Mouse (Mus musculus) heart, postnatal 4 days (tissue): Measurements from ENCODE around the gene Nop58. TPM values are rescaled to one million over a fixed set of nuclear protein-coding genes. Genes with fewer than 3 reads are reported as not detected.
"Not testable (repeated sequence)": the region's sequence is repeated elsewhere in the genome, so short reads cannot be mapped to it uniquely, and the experiment has no call there.

ENCODE experiments used
- DNase-seq: peaks from one replicate; pipeline ENCODE4 v3.0.0; 2021
- total RNA-seq, 2 experiments: library from RNA; stranded (reverse); gene quantifications; 2 replicates each; pipeline ENCODE4 v1.2.3; 2021

Gene Nop58
- total RNA-seq, 2 experiments from 2014 or later = 90.9 to 95.8 TPM

- peak; percentile 22 for DNase-seq
These were observed 35.1 kb downstream of the Nop58 start for GRCm38 (mm10) chr1:59719900-59720299.

DNA sequence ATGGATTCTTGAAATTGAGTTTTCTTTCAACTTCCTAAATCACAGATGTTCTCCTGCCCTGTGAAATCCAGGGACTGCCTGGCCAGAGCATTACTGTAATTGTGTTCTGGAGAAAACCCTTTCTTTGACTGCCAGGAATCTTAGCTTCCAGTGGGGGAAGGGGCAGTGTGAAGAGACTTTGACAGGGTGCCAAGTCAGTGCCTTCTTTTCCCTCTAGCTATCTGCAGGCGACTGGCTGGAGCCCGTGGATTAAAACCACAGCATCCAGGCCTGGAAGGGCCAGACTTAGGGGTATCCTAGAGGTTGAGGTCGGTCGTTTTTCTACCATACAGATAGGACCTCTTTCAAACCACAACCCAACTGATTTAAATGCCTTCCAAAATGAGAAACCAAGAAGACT is 40.9 kb downstream of the Nop58 start:
- DNase-seq = peak; percentile 36

DNA sequence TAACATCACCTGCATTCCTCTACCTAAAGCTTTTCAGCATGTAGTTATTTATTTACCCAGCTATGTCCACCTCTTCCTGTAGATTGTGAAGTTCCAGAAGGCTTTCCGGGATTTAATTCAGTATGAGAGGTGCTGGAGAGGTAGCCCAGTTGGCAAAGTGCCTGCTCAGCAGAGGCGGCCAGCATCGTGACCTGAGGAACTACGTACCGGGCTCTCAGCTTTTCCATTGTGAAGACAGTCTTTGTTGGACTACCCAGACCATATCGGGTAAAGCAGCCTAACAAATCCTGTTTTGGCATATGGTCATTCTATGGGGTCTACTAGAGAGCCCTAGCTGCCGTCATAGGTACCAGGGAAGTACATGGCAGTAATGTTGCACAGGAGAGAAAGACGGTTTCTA is 45.3 kb downstream of the Nop58 start:
- DNase-seq = peak; percentile 17

GRCm38 (mm10) chr1:59730737-59731136 is 46.0 kb downstream of the Nop58 start:
- DNase-seq = no peak

DNA sequence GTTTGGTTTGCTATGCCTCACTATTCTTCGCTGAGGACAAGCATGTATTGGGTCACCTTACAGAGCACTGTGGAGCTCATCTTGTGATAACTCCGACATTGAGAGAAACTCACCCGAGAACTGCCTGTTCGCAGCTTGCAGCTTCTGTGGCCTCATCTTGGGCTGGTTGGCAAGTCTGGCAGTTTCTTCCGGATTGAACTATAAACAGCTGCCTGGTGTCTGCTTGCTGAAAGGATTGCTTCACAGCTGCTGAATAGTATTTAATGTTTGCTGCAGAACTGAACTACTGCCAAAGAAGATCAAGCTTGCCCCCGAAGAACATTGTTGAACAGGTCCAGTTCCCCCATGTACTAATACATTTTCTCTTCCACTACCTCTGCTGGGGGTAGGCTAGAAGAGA is 49.3 kb downstream of the Nop58 start:
- DNase-seq = peak; percentile 12

DNA sequence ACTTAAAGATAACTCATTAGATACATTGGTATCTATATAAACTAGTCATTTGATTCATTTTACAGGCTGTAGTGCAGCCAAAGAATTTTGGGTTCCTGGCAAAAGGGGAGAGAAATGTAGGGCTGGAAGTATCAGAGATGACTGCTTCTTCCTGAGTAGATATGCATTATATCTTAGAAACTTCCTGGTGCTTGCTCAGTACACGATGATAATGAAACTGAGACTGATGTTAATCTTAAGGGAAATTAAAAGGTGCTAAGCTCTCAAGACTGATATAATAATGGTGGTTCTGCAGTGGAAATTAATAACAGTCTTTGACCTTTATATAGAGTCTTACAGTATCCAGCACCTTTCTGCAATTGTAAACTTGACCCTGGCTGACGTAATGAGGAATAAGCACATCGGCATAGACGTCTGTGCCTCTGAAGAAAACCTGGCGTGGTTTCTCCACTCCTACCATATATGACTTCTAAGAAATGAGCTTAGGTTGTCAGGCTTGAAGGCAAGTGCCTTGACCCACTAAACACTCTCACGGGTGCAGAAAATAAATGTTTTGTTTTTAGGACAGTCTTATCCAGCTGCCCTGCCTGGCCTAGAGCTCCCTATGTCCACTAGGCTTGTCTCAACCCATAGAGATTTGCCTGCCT is 54.1 kb downstream of the Nop58 start:
- no peak for DNase-seq

- DNase-seq = peak; percentile 16
These were observed 55.0 kb downstream of the Nop58 start for GRCm38 (mm10) chr1:59739577-59740354.

DNA sequence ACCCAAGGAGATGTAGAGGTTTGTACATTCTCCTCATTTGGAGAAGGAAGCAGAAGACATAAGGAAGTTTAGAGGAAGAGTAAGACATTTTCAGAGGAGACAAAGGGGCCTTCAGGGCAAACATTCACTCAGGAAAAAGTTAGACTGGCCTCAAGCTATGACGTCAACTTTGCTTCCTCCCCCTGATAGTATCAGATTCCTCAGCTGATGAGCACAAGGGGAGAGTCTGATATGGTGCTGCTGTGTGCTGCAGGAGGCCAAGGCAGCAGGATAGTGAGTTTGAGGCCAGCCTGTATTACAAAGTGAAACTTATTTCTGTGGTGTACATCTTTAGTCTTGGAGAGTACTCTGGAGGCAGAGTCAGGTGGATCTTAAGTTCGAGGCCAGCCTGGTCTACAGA is 64.3 kb downstream of the Nop58 start:
- DNase-seq = no peak

GRCm38 (mm10) chr1:59749724-59750123 is 65.0 kb downstream of the Nop58 start:
- not testable (repeated sequence) for DNase-seq

GRCm38 (mm10) chr1:59755298-59755697 is 70.5 kb downstream of the Nop58 start:
- DNase-seq = no peak

DNA sequence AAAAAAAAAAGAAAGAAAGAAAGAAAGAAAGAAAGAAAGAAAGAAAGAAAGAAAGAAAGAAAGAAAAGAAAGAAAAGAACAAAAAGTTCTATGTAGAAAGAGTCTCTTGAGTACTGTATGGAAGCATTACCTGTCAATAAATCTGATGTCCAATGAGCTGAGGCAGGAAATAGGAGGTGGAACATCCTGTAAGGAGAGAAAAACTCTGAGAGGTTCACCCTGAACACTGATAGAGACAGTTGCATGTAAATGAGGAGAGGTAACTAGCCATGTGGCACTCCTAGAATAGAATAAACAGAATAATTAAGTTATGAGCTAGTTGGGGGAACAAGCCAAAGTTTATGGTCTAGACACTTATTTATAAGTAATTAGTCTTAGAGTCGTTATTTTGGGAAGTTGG is 73.6 kb downstream of the Nop58 start:
- no peak for DNase-seq

DNA sequence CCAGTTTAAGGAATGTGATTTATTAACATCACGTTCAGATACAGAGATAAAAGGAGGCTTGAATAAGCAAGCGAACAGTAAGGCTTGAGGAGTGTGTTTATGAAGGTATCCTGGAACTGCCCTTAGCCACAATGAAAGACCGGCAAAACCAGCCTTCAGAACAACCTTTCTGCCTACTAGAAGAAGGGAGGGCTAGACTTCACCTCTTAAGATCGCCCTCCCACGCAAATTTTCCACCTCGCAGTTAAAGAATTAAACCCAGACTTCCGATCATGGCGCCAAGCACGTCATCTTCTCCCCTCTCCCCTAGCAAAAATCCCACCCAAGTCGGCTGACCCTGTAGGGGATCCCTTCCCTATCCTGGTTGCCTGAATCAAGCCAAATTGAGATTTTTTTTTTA is 77.4 kb downstream of the Nop58 start:
- peak; percentile 23 for DNase-seq

DNA sequence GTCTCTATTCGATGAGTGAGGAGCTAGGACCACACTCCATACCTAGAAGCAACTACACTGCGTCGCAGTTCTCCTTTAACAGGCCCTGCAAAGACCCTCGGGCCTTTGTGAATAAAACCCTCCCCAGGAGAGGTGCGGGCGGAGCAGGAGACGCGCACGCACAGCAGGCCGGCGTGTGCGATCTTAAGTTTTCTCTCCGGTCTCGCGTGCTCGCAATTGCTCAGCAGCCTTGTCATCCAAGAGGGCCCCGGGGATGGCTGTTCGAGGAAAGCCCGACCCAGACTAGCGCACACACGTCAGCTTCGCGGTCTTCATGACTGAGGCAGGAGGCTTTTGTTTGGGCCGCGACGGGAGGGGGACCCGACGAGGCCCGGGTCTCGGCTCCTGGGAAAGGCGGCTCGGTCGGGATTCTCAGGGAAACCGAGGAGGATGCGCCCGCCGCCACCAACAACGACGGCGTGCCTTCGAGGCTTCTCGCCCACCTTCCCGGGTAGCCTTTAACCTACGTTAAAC is 77.9 kb downstream of the Nop58 start:
- peak; percentile 59 for DNase-seq

GRCm38 (mm10) chr1:59763164-59763768 is 78.5 kb downstream of the Nop58 start, which contains the start of gene Bmpr2:
Gene Bmpr2, plus strand, starts transcription at chr1:59763400.
- DNase-seq = peak; percentile 92

DNA sequence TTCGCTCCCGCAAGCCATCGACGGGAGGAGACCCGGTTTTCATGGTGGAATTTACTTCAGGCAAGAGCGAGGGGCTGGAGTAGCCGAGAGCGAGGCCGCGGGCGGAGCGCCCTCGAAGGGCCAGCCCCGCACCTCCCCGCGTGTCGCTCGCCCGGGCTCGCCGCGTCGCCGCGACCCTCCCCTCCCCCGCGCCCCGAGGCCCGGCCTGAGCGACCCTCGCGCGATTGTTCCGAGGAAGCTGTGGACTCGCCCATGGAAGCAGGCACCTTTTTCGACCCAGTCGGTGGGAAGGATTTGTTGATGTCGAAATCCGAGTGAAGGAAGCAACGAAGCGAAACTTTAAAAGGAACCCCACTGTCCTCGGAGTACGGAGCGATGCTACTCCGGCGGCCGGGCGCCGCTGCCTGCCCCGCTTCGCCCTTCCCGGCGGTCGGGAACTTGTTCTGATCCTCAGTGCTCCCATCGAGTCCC is 79.0 kb downstream of the Nop58 start:
- DNase-seq = no peak

GRCm38 (mm10) chr1:59764407-59764971 is 79.7 kb downstream of the Nop58 start:
- peak; percentile 59 for DNase-seq

DNA sequence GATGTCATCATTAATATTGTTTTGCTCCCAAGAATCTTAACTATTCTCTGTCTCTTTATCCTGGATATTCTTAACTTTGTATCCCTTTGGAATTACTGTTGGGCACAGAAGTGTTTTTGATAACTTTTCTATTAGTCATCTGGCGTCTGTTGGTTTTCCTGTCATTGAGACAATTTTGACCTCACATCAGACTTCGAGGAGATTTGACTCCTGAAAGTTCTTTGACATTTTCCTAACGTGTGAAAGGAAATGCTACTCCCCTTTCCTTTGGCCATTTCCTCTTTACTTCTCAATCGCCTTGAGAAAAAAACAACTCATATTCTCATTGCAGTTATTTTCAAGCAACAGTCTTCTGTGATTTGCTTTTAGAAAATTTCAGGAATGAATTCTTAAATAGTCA is 80.5 kb downstream of the Nop58 start:
- no peak for DNase-seq

DNA sequence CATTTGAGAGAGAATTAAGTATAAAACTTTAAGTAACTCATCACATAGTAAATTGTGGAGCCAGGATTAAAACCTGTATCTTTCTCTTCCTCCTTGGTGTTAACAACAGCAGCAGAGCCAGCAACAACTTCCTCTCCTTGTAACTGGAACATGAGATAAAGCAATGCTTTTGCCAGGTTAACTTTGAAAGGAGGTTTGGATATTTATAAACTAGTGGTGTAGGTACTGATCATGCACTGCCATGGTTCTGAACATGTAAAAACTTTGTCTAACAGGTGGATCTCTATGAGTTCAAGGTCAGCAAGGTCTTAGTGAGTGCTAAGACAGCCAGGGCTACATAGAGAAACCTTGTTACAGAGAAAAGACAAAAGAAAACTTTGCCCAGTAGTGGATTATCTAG is 81.9 kb downstream of the Nop58 start:
- no peak for DNase-seq
